Mouse (Mus musculus) heart, postnatal 25 days (tissue): Measurements from ENCODE around the gene Gm10192. TPM values are rescaled to one million over a fixed set of nuclear protein-coding genes. Genes with fewer than 3 reads are reported as not detected.
"Not testable (repeated sequence)": the region's sequence is repeated elsewhere in the genome, so short reads cannot be mapped to it uniquely, and the experiment has no call there.

Experiments
- DNase-seq: peaks from one replicate; pipeline ENCODE4 v3.0.0; 2022; ENCODE audit warnings: low spot score
- intact Hi-C: fragments of 180-260 bp; cut with DNase I; formaldehyde crosslinking; loops from one replicate; pipeline ENCODE4 v1.15.1; 2025
- total RNA-seq, 2 experiments: library from RNA; stranded (reverse); gene quantifications; 2 replicates each; pipeline ENCODE4 v1.2.3; 2021

Gm10192 gene
- not detected for total RNA-seq

DNA sequence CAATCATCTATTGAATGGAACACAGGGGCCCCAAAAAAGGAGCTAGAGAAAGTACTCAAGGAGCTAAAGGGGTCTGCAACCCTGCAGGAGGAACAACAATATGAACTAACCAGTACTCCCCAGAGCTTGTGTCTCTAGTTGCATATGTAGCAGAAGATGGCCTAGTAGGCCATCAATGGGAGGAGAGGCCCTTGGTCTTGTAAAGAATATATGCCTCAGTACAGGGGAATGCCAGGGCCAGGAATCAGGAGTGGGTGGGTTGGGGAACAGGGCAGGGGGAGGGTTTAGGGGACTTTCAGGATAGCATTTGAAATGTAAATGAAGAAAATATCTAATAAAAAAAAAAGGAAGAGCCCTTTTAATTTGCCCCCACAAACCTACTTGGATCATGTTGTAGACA, at the start of gene Gm10192:
TSS of gene Gm10192 (minus strand) at position 101 of the 400 bp plus-strand sequence.
- DNase-seq, intact Hi-C loops: not testable (repeated sequence)

DNA sequence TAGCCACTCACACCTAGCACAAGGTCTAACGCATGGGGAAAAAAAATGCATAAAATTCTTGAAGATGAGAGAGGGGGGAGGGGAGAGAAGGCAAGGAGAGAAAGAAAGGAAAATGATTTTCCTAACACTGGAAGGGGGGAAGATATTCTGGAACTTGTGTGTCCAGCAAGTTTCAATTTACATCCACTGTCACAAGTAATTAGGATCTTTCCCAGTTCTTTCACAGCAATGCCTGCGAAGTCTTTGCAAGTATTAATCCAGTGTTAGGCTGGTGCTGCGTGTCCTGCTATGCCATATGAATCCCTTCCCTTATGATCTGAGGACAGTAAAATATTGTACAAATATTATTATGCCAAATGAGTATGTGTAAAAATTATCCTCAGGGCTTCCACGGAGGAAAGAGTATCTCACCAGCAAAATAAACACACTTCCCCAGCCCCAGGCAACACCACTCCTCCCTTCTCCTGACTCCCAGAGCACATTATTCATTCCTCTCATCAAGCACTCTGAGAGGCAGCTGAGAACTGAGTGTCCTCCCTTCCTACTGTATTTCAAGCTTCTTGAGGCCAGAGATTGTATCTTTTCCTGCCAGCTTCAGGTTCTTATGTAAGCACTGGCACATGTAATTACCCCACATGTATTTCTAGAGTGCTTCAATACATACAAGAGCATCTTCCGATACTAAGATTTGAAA, 47.6 kb upstream of the Gm10192 start:
- DNase-seq, result no peak
- intact Hi-C loops, result no loop called here

DNA sequence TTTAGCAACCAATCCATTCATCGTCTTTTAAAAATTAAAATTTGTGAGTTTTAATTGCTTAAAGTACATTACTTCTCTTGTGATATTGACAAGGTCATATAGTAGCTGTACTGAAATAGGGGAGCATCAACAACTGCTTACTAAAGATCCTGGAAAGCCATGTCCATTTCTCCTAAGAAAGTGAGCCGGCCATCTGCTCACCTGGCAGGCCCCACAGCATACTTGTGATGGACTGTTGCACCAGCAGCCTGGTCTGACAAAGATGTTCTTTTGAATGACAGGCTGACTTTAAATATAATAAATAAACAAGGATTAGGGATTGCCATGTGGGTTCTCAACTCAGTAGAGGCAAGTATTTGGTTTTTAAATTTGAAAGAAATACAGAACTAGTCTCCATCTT, 36.7 kb upstream of the Gm10192 start:
- intact Hi-C loops, result no loop called here
- DNase-seq, result no peak

DNA sequence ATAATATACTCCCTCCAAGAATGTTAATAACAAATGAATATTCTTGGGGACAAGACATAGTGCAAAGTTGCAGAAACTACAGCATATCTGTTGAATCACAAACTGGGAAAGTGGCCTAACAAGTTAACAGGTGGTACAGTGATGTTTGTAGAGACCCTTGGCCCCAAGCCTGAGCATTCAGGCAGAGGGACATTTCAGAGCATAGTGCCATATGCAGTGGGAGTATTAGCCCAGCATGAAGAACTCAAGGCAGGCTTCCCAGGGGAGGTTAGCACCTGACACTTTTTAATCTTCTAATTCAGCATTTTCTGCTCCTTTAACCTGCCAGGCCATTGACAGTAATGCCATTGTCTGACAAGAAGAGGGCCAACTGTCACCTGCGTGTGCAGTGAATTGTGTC, 34.9 kb upstream of the Gm10192 start:
- no peak for DNase-seq
- intact Hi-C loops, result no loop called here

DNA sequence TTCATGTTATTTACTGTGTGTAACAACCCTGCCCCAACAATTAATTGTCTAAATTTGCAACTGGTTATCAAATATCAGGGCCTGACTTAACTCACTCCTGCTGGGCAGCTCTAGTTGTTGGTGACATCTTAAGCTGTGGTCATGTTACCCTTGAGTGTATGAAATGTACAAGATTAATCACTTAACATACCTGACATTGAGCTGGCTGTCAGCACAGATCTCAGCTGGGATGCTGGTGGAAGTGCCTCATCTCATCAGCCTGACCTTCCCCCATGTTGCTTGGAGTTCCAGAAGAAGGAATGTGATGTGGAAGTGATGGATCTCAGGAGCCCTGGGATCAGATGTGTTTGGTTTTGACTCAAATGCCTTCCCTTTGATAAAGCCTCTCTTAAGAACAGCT, 29.5 kb upstream of the Gm10192 start:
- intact Hi-C loops, result no loop called here
- DNase-seq, result no peak

DNA sequence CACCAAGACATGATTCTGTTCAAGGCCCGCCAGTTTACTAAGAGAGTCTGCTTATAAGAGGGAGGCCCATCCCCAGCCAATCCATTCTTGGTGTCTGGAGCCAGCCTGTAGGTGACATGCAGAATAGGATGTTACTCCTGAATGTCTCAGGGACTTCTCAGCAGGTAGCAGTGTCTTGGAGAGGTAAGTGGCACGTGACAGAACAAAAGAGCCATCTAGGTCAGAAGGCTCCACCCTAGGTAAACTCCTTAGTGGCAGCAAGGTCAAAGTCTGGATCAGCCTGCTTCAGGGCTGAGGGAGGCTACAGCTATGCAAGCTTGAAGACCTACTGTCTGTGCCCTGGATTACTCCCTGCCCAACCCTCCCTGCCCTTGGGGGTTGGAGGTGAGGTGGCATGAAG, 20.0 kb upstream of the Gm10192 start:
- intact Hi-C loops, DNase-seq: not testable (repeated sequence)

DNA sequence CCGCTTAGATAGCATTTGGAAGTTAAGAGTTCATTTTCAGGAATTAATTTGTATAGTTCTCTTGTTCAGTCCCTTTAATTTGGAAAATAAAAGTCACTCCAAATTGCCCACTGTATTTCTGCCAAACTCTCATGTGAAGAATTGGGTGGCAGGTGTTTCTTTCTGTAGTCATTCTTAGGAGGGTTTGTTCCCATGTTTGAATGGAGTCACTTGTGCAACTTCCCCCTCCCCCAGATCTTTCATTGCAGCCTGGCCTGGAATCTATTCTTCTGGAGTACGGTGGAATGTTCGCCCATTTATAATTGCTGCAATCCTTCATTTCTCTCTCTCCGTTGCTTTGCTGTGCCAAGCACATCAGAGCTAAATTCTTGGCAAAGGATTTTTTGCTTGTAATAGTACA, 10.2 kb upstream of the Gm10192 start:
- DNase-seq, result no peak
- intact Hi-C loops, result no loop called here

DNA sequence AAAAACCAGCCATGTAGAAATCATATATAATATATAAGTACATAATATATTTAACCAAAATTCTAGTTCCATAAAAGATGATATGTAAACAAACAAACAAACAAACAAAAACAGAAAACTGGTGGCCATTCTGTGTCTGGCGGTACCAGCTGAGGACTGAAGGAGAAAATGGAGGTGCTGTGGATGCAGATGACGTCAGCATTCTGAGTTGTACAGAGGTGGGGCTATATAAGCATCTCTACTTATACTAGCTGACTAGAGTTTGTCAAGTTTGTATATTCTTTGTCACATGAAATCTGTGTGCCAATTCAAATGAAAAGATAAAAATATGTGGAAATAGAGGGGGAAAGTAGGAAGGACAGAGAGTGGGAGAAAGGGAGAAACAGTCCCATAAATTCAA, 9.6 kb upstream of the Gm10192 start:
- DNase-seq, result no peak
- intact Hi-C loops, result no loop called here

DNA sequence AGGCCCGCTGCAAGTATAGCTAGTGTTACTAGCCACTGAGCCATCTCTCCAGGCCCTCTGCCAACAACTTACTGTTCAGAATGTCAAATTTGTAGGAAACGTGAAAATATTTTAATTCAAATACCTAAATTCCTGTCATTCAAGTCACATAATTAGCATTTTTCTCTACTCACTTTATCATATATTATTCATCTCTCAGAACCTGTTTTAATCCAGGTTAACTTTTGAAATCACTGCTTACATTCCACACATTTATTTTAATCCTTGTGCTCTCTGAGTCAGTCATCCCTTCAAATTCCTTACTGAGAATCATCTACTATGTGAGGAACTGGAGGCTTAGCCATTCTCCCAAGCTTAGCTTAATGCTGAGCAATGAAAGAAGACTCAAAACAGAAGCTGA, 2.6 kb downstream of the Gm10192 start:
- intact Hi-C loops, result no loop called here
- no peak for DNase-seq

DNA sequence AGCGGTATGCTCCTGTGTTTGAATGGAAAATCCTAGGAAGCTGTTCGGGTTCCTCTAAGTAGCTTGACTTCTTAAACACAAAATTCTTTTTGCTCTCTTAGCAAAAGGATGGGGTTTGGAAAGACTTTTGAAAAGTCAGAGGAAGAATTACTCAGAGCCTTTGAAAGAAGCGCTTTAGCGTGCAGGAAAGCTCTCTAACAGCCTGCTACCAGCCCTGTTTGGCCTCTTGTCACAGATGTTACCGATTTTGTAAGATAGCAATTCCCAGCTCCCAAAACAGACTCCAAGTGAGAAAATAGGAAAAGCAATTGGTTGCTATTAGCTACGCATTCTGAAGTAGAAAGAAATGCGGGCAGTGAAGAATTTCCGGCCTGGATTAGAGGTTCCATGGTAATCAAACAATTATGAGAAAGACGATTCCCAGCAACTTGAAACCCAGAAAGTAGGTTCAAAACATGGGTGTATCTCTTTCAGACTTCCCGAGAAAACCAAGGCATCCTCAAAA, 26.1 kb downstream of the Gm10192 start:
- intact Hi-C loops, result no loop called here
- no peak for DNase-seq

DNA sequence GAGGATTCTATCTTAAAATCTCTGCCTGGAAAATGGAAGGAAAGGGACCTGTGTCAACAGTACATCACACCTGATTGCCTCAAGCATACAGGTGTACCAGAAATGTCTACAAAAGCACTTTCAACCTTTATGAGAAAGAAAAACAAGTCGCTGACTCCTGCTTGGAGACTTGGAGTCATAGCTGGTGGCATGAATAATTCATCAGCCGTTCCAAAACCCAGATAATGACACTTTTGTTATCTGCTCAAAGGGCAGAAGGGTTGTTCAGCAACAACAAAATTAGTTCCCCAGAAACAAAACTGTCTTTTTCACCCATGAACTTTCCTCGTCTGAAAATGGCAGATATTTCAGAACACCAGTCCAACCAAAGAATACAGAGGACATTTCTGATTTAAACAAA, 26.9 kb downstream of the Gm10192 start:
- intact Hi-C loops, result no loop called here
- DNase-seq, result no peak

DNA sequence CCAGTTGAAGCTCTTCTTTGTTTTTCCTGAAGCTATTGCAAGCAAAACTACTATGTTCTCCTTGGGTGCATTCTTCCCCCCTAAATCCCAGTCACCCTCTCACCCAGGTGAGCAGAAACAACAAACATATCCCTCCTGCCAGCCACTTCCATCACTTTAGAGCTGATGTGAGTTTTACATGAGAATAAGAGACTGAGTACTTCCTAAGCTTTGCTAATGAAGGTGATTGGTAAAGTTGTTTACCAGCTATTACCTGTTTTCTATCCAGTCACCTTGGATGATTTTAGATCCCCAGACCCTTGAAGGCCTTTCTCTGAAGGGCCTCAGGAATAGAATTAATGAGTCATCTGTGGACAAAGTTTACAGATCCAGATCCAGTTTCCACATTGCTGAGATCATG, 29.4 kb downstream of the Gm10192 start:
- DNase-seq, result no peak
- intact Hi-C loops, result no loop called here

DNA sequence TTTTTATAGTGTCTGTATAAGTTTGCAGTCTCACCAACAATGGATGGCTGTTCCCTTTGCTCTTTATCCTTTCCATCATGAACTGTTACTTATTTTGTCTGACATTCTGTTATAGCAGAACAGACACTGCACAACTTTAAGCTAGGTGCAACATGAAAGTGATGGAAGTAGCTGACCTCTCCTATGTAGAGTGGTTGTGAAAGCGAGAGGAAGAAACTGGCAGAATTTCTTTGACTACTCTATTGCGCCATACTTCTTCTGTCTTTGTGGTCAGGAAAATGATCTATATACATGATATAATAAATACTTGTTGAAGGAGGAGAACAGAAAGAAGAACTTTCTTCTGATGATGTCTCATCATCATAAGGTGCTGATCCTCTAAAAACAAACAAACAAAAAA, 40.5 kb downstream of the Gm10192 start:
- DNase-seq, result no peak
- intact Hi-C loops, result no loop called here
